Mouse (Mus musculus) lung, postnatal 0 days (tissue): ENCODE results near the gene Glyatl3. TPM values are rescaled to one million over a fixed set of nuclear protein-coding genes. Genes with fewer than 3 reads are reported as not detected.
A peak's percentile ranks its signal among the peaks of the same experiment; 100 is the strongest.

Experiments
- ATAC-seq: fragments of 200-750 bp; cut with Nextera tagmentation; 2 replicates; pipeline ENCODE4 v1.8.0; 2017; ENCODE audit warnings: moderate library complexity
- DNase-seq: peaks from one replicate; pipeline ENCODE4 v3.0.0-alpha.2; 2016; ENCODE audit warnings: low spot score
- H3K27ac ChIP-seq: fragments of 300-500 bp; sonication (generic); 2 replicates; pipeline ENCODE4 v1.5.1; 2014; ENCODE audit warnings: antibody characterized with exemption, mild to moderate bottlenecking, low read length, mixed read lengths
- H3K27me3 ChIP-seq: fragments of 300-500 bp; sonication (generic); replicated peaks from 2 replicates; pipeline ENCODE4 v1.6.1; 2014; ENCODE audit warnings: low read length, mixed read lengths; ENCODE audit not compliant: insufficient read depth
- H3K36me3 ChIP-seq: fragments of 300-500 bp; sonication (generic); 2 replicates; pipeline ENCODE4 v1.6.1; 2014; ENCODE audit warnings: low read length, mixed read lengths; ENCODE audit not compliant: insufficient read depth
- H3K4me1 ChIP-seq: fragments of 300-500 bp; sonication (generic); 2 replicates; pipeline ENCODE4 v1.6.1; 2014; ENCODE audit warnings: antibody characterized with exemption, low read depth, low read length, mixed read lengths; ENCODE audit not compliant: insufficient read depth
- H3K4me2 ChIP-seq: fragments of 300-500 bp; sonication (generic); replicated peaks from 2 replicates; pipeline ENCODE4 v1.6.1; 2014; ENCODE audit warnings: low read depth, mild to moderate bottlenecking, low read length, moderate library complexity, mixed read lengths
- H3K4me3 ChIP-seq: fragments of 300-500 bp; sonication (generic); 2 replicates; pipeline ENCODE4 v1.5.1; 2014; ENCODE audit warnings: low read depth, low read length
- H3K9ac ChIP-seq: fragments of 300-500 bp; sonication (generic); replicated peaks from 2 replicates; pipeline ENCODE4 v1.6.1; 2014; ENCODE audit warnings: low read depth, mild to moderate bottlenecking
- H3K9me3 ChIP-seq: fragments of 300-500 bp; sonication (generic); 2 replicates; pipeline ENCODE4 v1.6.1; 2016; ENCODE audit warnings: low read length, mixed read lengths
- CTCF ChIP-seq: IDR thresholded peaks from 2 replicates; pipeline ENCODE4 v1.5.1; 2016; ENCODE audit warnings: antibody characterized with exemption, mild to moderate bottlenecking
- EP300 ChIP-seq: IDR thresholded peaks from 2 replicates; pipeline ENCODE4 v1.6.1; 2016; ENCODE audit warnings: antibody characterized with exemption, mild to moderate bottlenecking, control low read depth
- WGBS: fragments of 180-500 bp; shearing (Covaris S2); extraction: QIAGEN DNeasy Blood & Tissue Kit; methylation state at CpG from one replicate; pipeline ENCODE4 v1.1.7; 2014; 5-methylcytosine and 5-hydroxymethylcytosine counted together
- polyA plus RNA-seq: library from polyadenylated mRNA; unstranded; fragments of >200 nt; fragmentation: Nextera tagmentation; extraction: Ambion mirVana; gene quantifications from 2 replicates; pipeline ENCODE4 v1.2.1, GENCODE M21; 2015

Gene Glyatl3
- polyA plus RNA-seq, 1 experiment from 2014 or later, result not detected

DNA sequence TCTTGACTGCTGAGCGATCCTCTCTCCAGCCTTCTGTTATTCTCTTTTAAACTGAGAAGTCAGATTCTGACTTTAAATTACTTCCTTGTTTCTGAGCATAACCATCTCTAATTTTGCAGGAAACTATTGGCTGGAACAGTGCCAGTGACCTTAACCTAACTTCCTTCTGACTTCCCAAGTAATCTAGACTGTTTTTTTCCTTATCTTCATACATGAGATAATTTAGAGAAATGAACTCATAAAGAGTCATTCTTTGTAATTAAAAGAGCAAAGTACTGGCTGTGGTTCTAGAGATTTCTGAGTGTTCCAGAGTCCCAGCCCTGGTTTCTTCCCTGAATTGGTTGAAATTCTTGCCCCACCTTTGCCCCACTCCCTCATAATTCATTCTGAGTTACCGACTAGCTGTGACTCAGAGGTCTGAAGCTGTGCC lies 40.6 kb downstream of the Glyatl3 start:
- Histone ChIP-seq H3K4me2 (no peak overlapping the region), H3K27me3 (no peaks in the 10 kb centered on the region), H3K27ac (no peak overlapping the region), H3K4me3 (no peak overlapping the region), H3K9ac (no peak overlapping the region), H3K9me3 (no peaks in the 10 kb centered on the region), H3K36me3 (no peaks in the 10 kb centered on the region), H3K4me1 (peaks cover 5% of the 10 kb centered on the region; the same call in 1 of the 2 replicates)
- WGBS, result 20% methylated on average over 2 of the region's 2 CpGs
- no peak for ATAC-seq
- no peak for DNase-seq
- TF ChIP-seq CTCF, result no peak
- no peak for TF ChIP-seq EP300

DNA sequence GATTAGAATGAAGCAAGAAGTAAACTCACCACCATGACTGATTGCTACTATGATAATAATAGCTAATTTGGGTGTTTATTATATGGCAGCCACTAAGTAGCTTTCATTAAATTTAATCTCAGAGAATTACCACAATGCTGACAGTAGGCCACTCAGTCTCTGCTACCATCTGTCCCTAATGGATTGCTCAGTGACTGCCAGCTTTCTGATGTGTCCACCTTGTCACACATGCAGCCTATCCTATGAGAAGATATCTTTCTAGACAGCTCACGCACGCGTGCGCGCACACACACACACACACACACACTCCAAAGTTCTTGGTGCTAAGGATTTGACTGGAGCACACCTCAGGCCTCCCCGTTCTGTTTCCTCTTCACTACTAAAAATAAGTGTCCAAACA lies 41.5 kb downstream of the Glyatl3 start:
- Histone ChIP-seq H3K27ac (no peak overlapping the region), H3K27me3 (no peaks in the 10 kb centered on the region), H3K9ac (no peak overlapping the region), H3K36me3 (no peaks in the 10 kb centered on the region), H3K9me3 (no peaks in the 10 kb centered on the region), H3K4me3 (no peak overlapping the region), H3K4me2 (no peak overlapping the region), H3K4me1 (peaks cover 5% of the 10 kb centered on the region; the same call in 1 of the 2 replicates)
- no peak for TF ChIP-seq EP300
- TF ChIP-seq CTCF, result no peak
- 92% methylated on average over 6 of the region's 6 CpGs for WGBS
- DNase-seq (no peak), ATAC-seq (no peak)

DNA sequence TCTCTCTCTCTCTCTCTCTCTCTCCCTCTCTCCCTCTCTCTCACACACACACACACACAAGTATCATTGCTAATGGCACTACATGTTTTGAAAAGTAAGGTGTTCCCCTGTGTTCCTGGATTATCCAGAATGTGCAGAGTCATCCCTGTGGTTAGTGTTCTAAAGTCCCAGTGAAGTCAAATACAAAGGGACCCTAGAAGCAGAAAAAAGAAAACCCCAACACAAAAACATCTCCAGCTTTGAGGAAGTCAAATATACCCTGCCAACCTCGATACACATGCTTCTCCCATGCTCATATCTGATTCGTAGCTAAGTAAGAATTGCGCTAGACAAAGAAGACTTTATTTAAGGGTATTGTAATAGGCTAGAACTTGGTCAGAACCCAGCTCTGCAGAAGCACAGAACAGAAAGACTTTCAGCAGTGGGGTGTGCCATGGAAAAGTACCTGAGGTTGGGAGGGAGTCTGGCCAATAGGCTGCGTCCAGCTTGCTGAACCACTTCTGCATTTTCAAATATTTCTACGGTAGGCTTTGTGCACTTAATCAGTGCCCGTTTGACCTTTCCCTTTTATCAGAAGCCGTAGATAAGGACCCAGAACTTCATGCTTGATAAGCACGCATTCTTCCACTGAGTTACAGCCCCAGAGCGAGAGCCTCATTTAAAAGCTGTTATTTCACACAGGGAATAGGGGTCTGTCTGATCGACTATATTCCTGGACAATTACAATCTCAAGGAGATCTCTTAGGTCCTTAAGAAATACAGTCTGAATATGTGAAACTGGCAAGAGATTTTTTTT lies 45.0 kb downstream of the Glyatl3 start:
- no peaks in the 10 kb centered on the region for H3K27me3 ChIP-seq
- peak overlapping the region; percentile 34 for H3K4me2 ChIP-seq
- no peaks in the 10 kb centered on the region for H3K36me3 ChIP-seq
- DNase-seq (peak; percentile 71), ATAC-seq (peak; percentile 93)
- H3K4me3 ChIP-seq, result no peak overlapping the region
- WGBS, result 29% methylated on average over 10 of the region's 10 CpGs
- no peaks in the 10 kb centered on the region for H3K9me3 ChIP-seq
- H3K27ac ChIP-seq, result peak overlapping the region; percentile 54; the same call in 1 of the 2 replicates
- H3K4me1 ChIP-seq, result no peaks in the 10 kb centered on the region
- TF ChIP-seq EP300 (peak; percentile 28; the same call in 1 of the 2 replicates), CTCF (no peak)
- H3K9ac ChIP-seq, result no peak overlapping the region

DNA sequence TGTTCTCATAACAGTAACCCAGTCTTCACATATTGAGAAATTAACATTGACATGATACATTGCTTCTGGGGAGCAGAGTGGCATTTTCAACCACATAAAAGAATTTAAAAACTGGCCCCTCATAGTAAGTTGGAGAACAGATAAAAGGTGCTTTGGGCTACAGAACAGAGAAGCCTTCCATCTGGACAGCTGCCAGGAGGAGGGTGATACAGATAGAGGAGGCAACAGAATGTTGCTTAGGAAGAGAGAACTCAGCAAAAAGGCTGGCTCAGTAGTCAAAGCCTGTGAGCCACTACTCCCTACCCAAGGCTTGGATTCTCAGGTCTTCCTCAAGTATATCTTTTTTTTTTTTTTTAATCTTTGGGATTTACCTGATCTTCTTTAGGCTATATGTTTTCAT lies 59.1 kb downstream of the Glyatl3 start:
- no peak for DNase-seq
- Histone ChIP-seq H3K4me3 (no peak overlapping the region), H3K4me1 (no peaks in the 10 kb centered on the region), H3K9ac (no peak overlapping the region), H3K36me3 (no peaks in the 10 kb centered on the region), H3K27ac (no peak overlapping the region), H3K27me3 (no peaks in the 10 kb centered on the region), H3K9me3 (no peaks in the 10 kb centered on the region), H3K4me2 (no peak overlapping the region)
- no peak for ATAC-seq
- TF ChIP-seq EP300 (no peak), CTCF (no peak)

Other genes with a start within 250 kb of the Glyatl3 start
- not detected in 2 replicates for gene Esp1, start 187.2 kb downstream of the Glyatl3 start, polyA plus RNA-seq
- gene Crisp2, start 107.3 kb downstream of the Glyatl3 start, polyA plus RNA-seq, result 0.24 TPM in 1 of 2 replicates, not detected in the other
- 0.94 and 1.2 TPM in 2 replicates for gene Rhag, start 103.2 kb downstream of the Glyatl3 start, polyA plus RNA-seq
- 2.4 and 2.9 TPM in 2 replicates for gene 9130008F23Rik, start 33.8 kb downstream of the Glyatl3 start, polyA plus RNA-seq
- 32.5 and 37.0 TPM in 2 replicates for gene Mut, start 20.3 kb upstream of the Glyatl3 start, polyA plus RNA-seq
- 5.5 and 6.2 TPM in 2 replicates for gene Cenpq, start 20.7 kb upstream of the Glyatl3 start, polyA plus RNA-seq